Mouse (Mus musculus) urinary bladder, adult 18-20 months (tissue): ENCODE data around the gene Tmem87b.

ENCODE experiments used
- DNase-seq, 2 experiments: peaks; one replicate each; pipeline ENCODE4 v3.0.0; 2022; ENCODE audit warnings: low spot score in 2 of 2, mixed read lengths in 2 of 2

Gene Tmem87b

GRCm38 (mm10) chr2:128817786-128818681, at the start of gene Tmem87b:
TSS of gene Tmem87b (plus strand) at chr2:128818118.
- peak; percentile 94 to 96 for DNase-seq

GRCm38 (mm10) chr2:128768545-128769247, 49.2 kb upstream of the Tmem87b start:
- DNase-seq, result no peak

GRCm38 (mm10) chr2:128770557-128770956, 47.4 kb upstream of the Tmem87b start:
- no peak for DNase-seq

- DNase-seq, result no peak
These were observed 46.9 kb upstream of the Tmem87b start for GRCm38 (mm10) chr2:128771048-128771447.

GRCm38 (mm10) chr2:128771750-128772338, 46.1 kb upstream of the Tmem87b start:
- no peak for DNase-seq

- DNase-seq, result no peak
These were observed 35.7 kb upstream of the Tmem87b start for GRCm38 (mm10) chr2:128782231-128782630.

GRCm38 (mm10) chr2:128783660-128784345, 34.1 kb upstream of the Tmem87b start:
- DNase-seq, result no peak

- DNase-seq, result no peak
These were observed 33.1 kb upstream of the Tmem87b start for GRCm38 (mm10) chr2:128784814-128785213.

GRCm38 (mm10) chr2:128786341-128786740, 31.6 kb upstream of the Tmem87b start:
- no peak for DNase-seq

GRCm38 (mm10) chr2:128786795-128787194, 31.1 kb upstream of the Tmem87b start:
- DNase-seq, result no peak

- DNase-seq, result no peak
These were observed 30.1 kb upstream of the Tmem87b start for GRCm38 (mm10) chr2:128787805-128788204.

GRCm38 (mm10) chr2:128790875-128791614, 26.9 kb upstream of the Tmem87b start:
- DNase-seq, result no peak

- DNase-seq, result no peak
These were observed 24.0 kb upstream of the Tmem87b start for GRCm38 (mm10) chr2:128793958-128794357.

- DNase-seq, result no peak
These were observed 21.5 kb upstream of the Tmem87b start for GRCm38 (mm10) chr2:128796463-128796862.

- DNase-seq, result no peak
These were observed 14.5 kb upstream of the Tmem87b start for GRCm38 (mm10) chr2:128803441-128803840.

- no peak for DNase-seq
These were observed 12.6 kb upstream of the Tmem87b start for GRCm38 (mm10) chr2:128805341-128805740.

GRCm38 (mm10) chr2:128806561-128806960, 11.4 kb upstream of the Tmem87b start:
- no peak for DNase-seq

GRCm38 (mm10) chr2:128812761-128813160, 5.2 kb upstream of the Tmem87b start:
- DNase-seq, result no peak

- no peak for DNase-seq
These were observed 1.6 kb upstream of the Tmem87b start for GRCm38 (mm10) chr2:128816311-128816710.

- DNase-seq, result no peak
These were observed 1.0 kb upstream of the Tmem87b start for GRCm38 (mm10) chr2:128816916-128817315.

GRCm38 (mm10) chr2:128817387-128817785, 532 bp upstream of the Tmem87b start:
- DNase-seq, result no peak
